Mouse (Mus musculus) testis, adult 2 months (tissue): ENCODE data around the gene Csad. TPM values are rescaled to one million over a fixed set of nuclear protein-coding genes. Genes with fewer than 3 reads are reported as not detected.

ENCODE experiments used
- H3K27ac ChIP-seq: fragments of 200-500 bp; 2 replicates; pipeline ENCODE4 v1.5.1; 2012; ENCODE audit warnings: low read depth, low read length; ENCODE audit not compliant: control insufficient read depth, insufficient read depth
- H3K27me3 ChIP-seq: fragments of 200-500 bp; 2 replicates; pipeline ENCODE4 v1.6.1; 2012; ENCODE audit warnings: mild to moderate bottlenecking, low read length, moderate library complexity; ENCODE audit not compliant: control insufficient read depth, insufficient read depth
- H3K36me3 ChIP-seq: fragments of 200-500 bp; 2 replicates; pipeline ENCODE4 v1.6.1; 2012; ENCODE audit warnings: mild to moderate bottlenecking, low read length; ENCODE audit not compliant: control insufficient read depth, insufficient read depth
- H3K4me1 ChIP-seq: fragments of 200-500 bp; 2 replicates; pipeline ENCODE4 v1.6.1; 2012; ENCODE audit warnings: low read length; ENCODE audit not compliant: control insufficient read depth, insufficient read depth
- H3K4me3 ChIP-seq: fragments of 200-500 bp; 2 replicates; pipeline ENCODE4 v1.5.1; 2012; ENCODE audit warnings: low read depth, mild to moderate bottlenecking, low read length, moderate library complexity, mixed read lengths; ENCODE audit not compliant: control insufficient read depth
- CTCF ChIP-seq: fragments of 200-500 bp; IDR thresholded peaks from 2 replicates; pipeline ENCODE4 v1.5.1; 2012; ENCODE audit warnings: low read depth, mild to moderate bottlenecking, inconsistent platforms, low read length, moderate library complexity; ENCODE audit not compliant: control insufficient read depth, insufficient read depth, insufficient replicate concordance
- POLR2A ChIP-seq: fragments of 200-500 bp; IDR thresholded peaks from 2 replicates; pipeline ENCODE4 v1.6.1; 2012; ENCODE audit warnings: low read depth, mild to moderate bottlenecking, inconsistent platforms, low read length, moderate library complexity; ENCODE audit not compliant: control insufficient read depth
- polyA plus RNA-seq: library from polyadenylated mRNA; depleted of rRNA; stranded (reverse); fragments of >200 nt; gene quantifications from 2 replicates; pipeline ENCODE4 v1.2.3, GENCODE M21; 2012; rRNA removed

Gene Csad
- 23.1 and 27.3 TPM in 2 replicates for polyA plus RNA-seq

DNA sequence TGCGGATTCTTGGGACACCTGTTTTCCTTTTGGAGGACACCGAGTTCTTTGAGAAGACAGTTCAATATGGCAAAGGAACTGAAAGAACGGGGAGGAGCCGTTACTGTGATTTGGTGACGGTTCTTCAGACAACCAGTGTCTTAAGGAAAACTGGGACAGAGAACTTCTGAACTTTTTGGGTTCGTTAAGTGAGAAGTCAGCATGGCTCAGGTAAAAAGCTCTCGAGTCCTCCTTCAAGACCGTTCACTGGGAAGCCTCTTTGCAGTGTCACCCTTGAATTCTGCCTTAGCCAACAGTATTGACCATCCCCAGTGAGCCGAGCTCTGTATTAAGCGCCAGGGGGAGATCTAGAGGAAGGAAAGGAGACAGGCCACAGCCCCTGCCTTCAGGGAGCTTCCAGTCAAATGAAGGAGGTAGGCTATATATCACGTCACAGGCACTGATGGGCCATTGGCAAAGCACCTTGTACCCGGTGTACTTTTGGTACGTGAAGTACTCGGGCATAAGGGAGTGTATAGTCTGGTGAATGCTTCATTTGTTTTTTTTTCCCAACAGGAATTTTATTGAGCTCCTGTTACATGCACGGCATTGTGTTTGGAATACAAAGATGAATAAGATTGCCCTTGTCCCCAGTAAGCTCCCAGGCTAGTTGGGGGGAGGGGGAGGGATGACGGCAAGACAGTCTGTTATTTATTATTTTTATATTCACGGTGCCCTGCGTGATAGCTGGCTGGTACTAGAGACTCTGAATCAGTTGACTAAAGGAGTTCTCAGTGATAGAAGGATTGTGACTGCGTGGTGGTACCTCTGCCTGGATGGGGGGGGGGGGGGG is at the start of gene Csad:
TSS of gene Csad (minus strand) at position 51 of the 832 bp plus-strand sequence.
- TF ChIP-seq CTCF (no peak), POLR2A (no peak)
- Histone ChIP-seq H3K36me3 (no peaks in the 10 kb centered on the region), H3K27me3 (no peaks in the 10 kb centered on the region)

DNA sequence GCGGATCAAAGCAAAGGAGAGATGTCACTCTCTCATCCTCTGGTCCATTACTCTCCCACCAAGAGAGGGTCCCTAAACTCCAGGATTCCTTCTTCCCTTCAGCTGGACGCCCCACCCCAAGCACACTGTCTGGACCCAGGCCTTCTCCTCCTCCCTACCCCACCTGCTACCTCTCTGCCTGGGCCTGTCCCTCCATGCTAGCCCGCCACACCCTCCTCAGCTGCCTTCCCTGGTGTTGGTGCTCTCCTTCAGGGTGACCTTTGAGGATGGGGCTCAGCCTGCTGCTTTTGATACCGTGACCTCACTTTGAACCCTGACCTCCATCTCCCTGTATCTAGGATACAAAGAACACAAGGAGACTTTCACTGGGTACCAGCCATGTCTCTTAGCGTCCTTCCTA is 46.0 kb upstream of the Csad start:
- no peak for TF ChIP-seq POLR2A
- TF ChIP-seq CTCF, result no peak
- H3K27me3 ChIP-seq, result no peaks in the 10 kb centered on the region; the same call in 1 of the 2 replicates
- no peaks in the 10 kb centered on the region for H3K36me3 ChIP-seq
- no peak overlapping the region for H3K27ac ChIP-seq
- H3K4me1 ChIP-seq, result peaks cover 18% of the 10 kb centered on the region
- no peak overlapping the region for H3K4me3 ChIP-seq

More for the DNA sequence above, at the start of gene Csad:
- peak within 1 kb of the TSS; percentile 89 for H3K27ac ChIP-seq
- peaks cover 13% of the 10 kb centered on the region for H3K4me1 ChIP-seq
- peak within 1 kb of the TSS; percentile 94 for H3K4me3 ChIP-seq

GRCm38 (mm10) chr15:102249967-102250366 is 45.4 kb upstream of the Csad start:
- no peak for TF ChIP-seq CTCF
- TF ChIP-seq POLR2A, result no peak
- Histone ChIP-seq H3K36me3 (no peaks in the 10 kb centered on the region), H3K4me1 (peaks cover 18% of the 10 kb centered on the region), H3K27me3 (no peaks in the 10 kb centered on the region; the same call in 1 of the 2 replicates), H3K4me3 (no peak overlapping the region), H3K27ac (no peak overlapping the region)

GRCm38 (mm10) chr15:102249251-102249691 is 44.7 kb upstream of the Csad start:
- Histone ChIP-seq H3K27ac (no peak overlapping the region), H3K4me3 (no peak overlapping the region), H3K36me3 (no peaks in the 10 kb centered on the region), H3K4me1 (peaks cover 18% of the 10 kb centered on the region), H3K27me3 (no peaks in the 10 kb centered on the region; the same call in 1 of the 2 replicates)
- TF ChIP-seq POLR2A (no peak), CTCF (no peak)

- no peak overlapping the region for H3K4me3 ChIP-seq
- H3K4me1 ChIP-seq, result peaks cover 18% of the 10 kb centered on the region
- no peaks in the 10 kb centered on the region; the same call in 1 of the 2 replicates for H3K27me3 ChIP-seq
- no peak overlapping the region for H3K27ac ChIP-seq
- TF ChIP-seq POLR2A (no peak), CTCF (no peak)
- no peaks in the 10 kb centered on the region for H3K36me3 ChIP-seq
These were observed 44.3 kb upstream of the Csad start for GRCm38 (mm10) chr15:102248812-102249191.

GRCm38 (mm10) chr15:102248131-102248811 is 43.7 kb upstream of the Csad start:
- peak overlapping the region; percentile 88 for H3K4me3 ChIP-seq
- peak overlapping the region; percentile 56; the same call in 1 of the 2 replicates for H3K27ac ChIP-seq
- H3K36me3 ChIP-seq, result no peaks in the 10 kb centered on the region
- no peak for TF ChIP-seq CTCF
- no peak for TF ChIP-seq POLR2A
- H3K27me3 ChIP-seq, result no peaks in the 10 kb centered on the region; the same call in 1 of the 2 replicates
- peaks cover 20% of the 10 kb centered on the region for H3K4me1 ChIP-seq

GRCm38 (mm10) chr15:102247252-102248130 is 43.0 kb upstream of the Csad start:
- TF ChIP-seq CTCF (no peak), POLR2A (peak; percentile 3; the same call in 1 of the 2 replicates)
- Histone ChIP-seq H3K27me3 (no peaks in the 10 kb centered on the region; the same call in 1 of the 2 replicates), H3K27ac (peak overlapping the region; percentile 79), H3K36me3 (no peaks in the 10 kb centered on the region), H3K4me1 (peaks cover 26% of the 10 kb centered on the region), H3K4me3 (peak overlapping the region; percentile 88)
